Mouse (Mus musculus): ENCODE results near the gene Atp4a. TPM values are rescaled to one million over a fixed set of nuclear protein-coding genes. Genes with fewer than 3 reads are reported as not detected.

Gene Atp4a
- polyA plus RNA-seq, 1 experiment from 2014 or later: 0.42 TPM

- DNase-seq: no peak
- Histone ChIP-seq H3K27me3 (ENCODE audit: insufficient read depth, low read length) (no peaks in the 10 kb centered on the region), H3K27ac (ENCODE audit: low read depth) (no peak overlapping the region), H3K9ac (no peak overlapping the region), H3K4me1 (ENCODE audit: insufficient read depth) (no peaks in the 10 kb centered on the region), H3K4me3 (ENCODE audit: low read depth, low read length) (no peak overlapping the region), H3K9me3 (ENCODE audit: low read depth, low read length) (no peaks in the 10 kb centered on the region), H3K36me3 (ENCODE audit: insufficient read depth) (no peaks in the 10 kb centered on the region), H3K4me2 (no peak overlapping the region)
- 78% methylated on average over 7 of the region's 7 CpGs for WGBS
- ATAC-seq (ENCODE audit: insufficient read depth): no peak
- peak; percentile 23; the same call in 1 of the 2 replicates for TF ChIP-seq CTCF (IDR thresholded peaks at IDR 0.05; ENCODE audit: low read depth)
Measured at GRCm38 (mm10) chr7:30747525-30748204, 35.7 kb downstream of the Atp4a start.

- no peak for TF ChIP-seq CTCF (IDR thresholded peaks at IDR 0.05; ENCODE audit: low read depth)
- no peak overlapping the region for H3K27ac ChIP-seq (ENCODE audit: low read depth)
Measured at GRCm38 (mm10) chr7:30749824-30750606, 38.0 kb downstream of the Atp4a start.

GRCm38 (mm10) chr7:30751086-30751669 lies 39.2 kb downstream of the Atp4a start, which contains the start of gene Sbsn:
Gene Sbsn (plus strand): TSS chr7:30751471.
- no peak for TF ChIP-seq CTCF (IDR thresholded peaks at IDR 0.05; ENCODE audit: low read depth)
- Histone ChIP-seq H3K4me2 (no peak within 1 kb of the TSS), H3K36me3 (ENCODE audit: insufficient read depth) (no peaks in the 10 kb centered on the region), H3K27me3 (ENCODE audit: insufficient read depth, low read length) (no peaks in the 10 kb centered on the region), H3K4me3 (ENCODE audit: low read depth, low read length) (no peak within 1 kb of the TSS), H3K27ac (ENCODE audit: low read depth) (no peak within 1 kb of the TSS), H3K9ac (no peak within 1 kb of the TSS), H3K9me3 (ENCODE audit: low read depth, low read length) (peaks cover 9% of the 10 kb centered on the region; the same call in 1 of the 2 replicates), H3K4me1 (ENCODE audit: insufficient read depth) (no peaks in the 10 kb centered on the region)
- DNase-seq (no peak), ATAC-seq (ENCODE audit: insufficient read depth) (no peak)
- WGBS: 45% methylated on average over 5 of the region's 5 CpGs

More at GRCm38 (mm10) chr7:30749824-30750606, 38.0 kb downstream of the Atp4a start:
- Histone ChIP-seq H3K4me2 (no peak overlapping the region), H3K9ac (no peak overlapping the region), H3K9me3 (ENCODE audit: low read depth, low read length) (peaks cover 8% of the 10 kb centered on the region; the same call in 1 of the 2 replicates), H3K4me3 (ENCODE audit: low read depth, low read length) (no peak overlapping the region), H3K4me1 (ENCODE audit: insufficient read depth) (no peaks in the 10 kb centered on the region), H3K27me3 (ENCODE audit: insufficient read depth, low read length) (no peaks in the 10 kb centered on the region), H3K36me3 (ENCODE audit: insufficient read depth) (no peaks in the 10 kb centered on the region)
- 73% methylated on average over 13 of the region's 13 CpGs for WGBS
- DNase-seq (no peak), ATAC-seq (ENCODE audit: insufficient read depth) (no peak)

- no peak overlapping the region for H3K4me2 ChIP-seq
- no peaks in the 10 kb centered on the region for H3K27me3 ChIP-seq (ENCODE audit: insufficient read depth, low read length)
- H3K36me3 ChIP-seq (ENCODE audit: insufficient read depth): no peaks in the 10 kb centered on the region
- DNase-seq (no peak), ATAC-seq (ENCODE audit: insufficient read depth) (no peak)
- H3K4me1 ChIP-seq (ENCODE audit: insufficient read depth): no peaks in the 10 kb centered on the region
- H3K27ac ChIP-seq (ENCODE audit: low read depth): no peak overlapping the region
- 84% methylated on average over 3 of the region's 3 CpGs for WGBS
- H3K9ac ChIP-seq: no peak overlapping the region
- TF ChIP-seq CTCF (IDR thresholded peaks at IDR 0.05; ENCODE audit: low read depth): no peak
- H3K9me3 ChIP-seq (ENCODE audit: low read depth, low read length): peaks cover 9% of the 10 kb centered on the region; the same call in 1 of the 2 replicates
- H3K4me3 ChIP-seq (ENCODE audit: low read depth, low read length): no peak overlapping the region
Measured at GRCm38 (mm10) chr7:30757001-30757400, 45.0 kb downstream of the Atp4a start.

GRCm38 (mm10) chr7:30758853-30759252 lies 46.8 kb downstream of the Atp4a start:
- peaks cover 9% of the 10 kb centered on the region; the same call in 1 of the 2 replicates for H3K9me3 ChIP-seq (ENCODE audit: low read depth, low read length)
- DNase-seq (peak; percentile 53), ATAC-seq (ENCODE audit: insufficient read depth) (no peak)
- no peak overlapping the region for H3K4me2 ChIP-seq
- H3K36me3 ChIP-seq (ENCODE audit: insufficient read depth): no peaks in the 10 kb centered on the region
- H3K27ac ChIP-seq (ENCODE audit: low read depth): no peak overlapping the region
- TF ChIP-seq CTCF (IDR thresholded peaks at IDR 0.05; ENCODE audit: low read depth): peak; percentile 50
- H3K9ac ChIP-seq: no peak overlapping the region
- H3K27me3 ChIP-seq (ENCODE audit: insufficient read depth, low read length): no peaks in the 10 kb centered on the region
- H3K4me3 ChIP-seq (ENCODE audit: low read depth, low read length): no peak overlapping the region
- no peaks in the 10 kb centered on the region for H3K4me1 ChIP-seq (ENCODE audit: insufficient read depth)
- 23% methylated on average over 4 of the region's 4 CpGs for WGBS

GRCm38 (mm10) chr7:30761769-30762352 lies 49.9 kb downstream of the Atp4a start:
- no peaks in the 10 kb centered on the region for H3K9me3 ChIP-seq (ENCODE audit: low read depth, low read length)
- H3K4me1 ChIP-seq (ENCODE audit: insufficient read depth): no peaks in the 10 kb centered on the region
- no peaks in the 10 kb centered on the region for H3K36me3 ChIP-seq (ENCODE audit: insufficient read depth)
- H3K27me3 ChIP-seq (ENCODE audit: insufficient read depth, low read length): no peaks in the 10 kb centered on the region
- no peak overlapping the region for H3K27ac ChIP-seq (ENCODE audit: low read depth)
- no peak overlapping the region for H3K4me2 ChIP-seq
- DNase-seq (no peak), ATAC-seq (ENCODE audit: insufficient read depth) (no peak)
- WGBS: 60% methylated on average over 4 of the region's 4 CpGs
- no peak for TF ChIP-seq CTCF (IDR thresholded peaks at IDR 0.05; ENCODE audit: low read depth)
- no peak overlapping the region for H3K9ac ChIP-seq
- H3K4me3 ChIP-seq (ENCODE audit: low read depth, low read length): no peak overlapping the region

All from lung, embryonic 14.5 days (tissue).